Mouse (Mus musculus) naive thymus-derived CD4-positive, alpha-beta T cell, adult 5 months (primary cell): ENCODE measurements around the gene Trp53bp1. TPM values are rescaled to one million over a fixed set of nuclear protein-coding genes. Genes with fewer than 3 reads are reported as not detected.

Source experiments
- polyA plus RNA-seq: library from polyadenylated mRNA; unstranded; fragments of 100-300 nt; shearing (Covaris generic); gene quantifications from one replicate; pipeline ENCODE4 v1.2.1, GENCODE M21; 2017

The Trp53bp1 gene
- 53.6 TPM for polyA plus RNA-seq

DNA sequence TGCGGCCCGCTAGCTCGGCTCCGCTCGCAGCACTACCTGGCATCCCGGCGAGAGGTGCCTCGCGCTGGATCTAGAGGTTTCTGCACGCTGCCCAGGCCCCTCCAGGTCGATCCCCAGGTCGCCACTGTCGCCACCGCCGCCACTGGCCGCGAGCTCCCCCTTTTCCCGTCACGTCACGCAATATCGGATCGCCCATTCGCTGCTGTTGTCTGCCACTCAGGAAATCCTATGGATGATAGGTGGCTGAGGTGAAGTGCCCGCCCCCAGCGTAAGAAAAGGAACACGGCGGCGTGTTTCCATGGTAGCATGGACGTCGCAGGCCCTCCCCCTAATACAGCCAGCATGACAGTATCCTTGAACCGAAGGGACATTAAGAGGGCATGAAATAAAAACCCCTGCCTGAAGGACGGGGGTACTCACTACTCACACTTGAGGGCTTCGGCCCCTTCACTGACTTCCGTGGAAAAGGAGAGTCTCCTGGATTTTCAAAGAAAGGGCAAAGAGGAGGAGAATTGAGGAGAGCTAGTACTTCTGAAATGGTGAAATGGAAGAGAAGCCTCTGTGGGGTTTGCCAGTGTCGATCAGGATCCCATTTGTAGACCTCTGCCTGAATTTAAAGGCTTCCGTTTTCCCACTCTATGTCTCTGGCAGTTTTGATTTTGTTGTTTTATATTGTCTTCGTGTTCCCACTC is at the start of gene Trp53bp1:
Gene Trp53bp1, minus strand, starts transcription at position 172 of the 692 bp plus-strand sequence.

DNA sequence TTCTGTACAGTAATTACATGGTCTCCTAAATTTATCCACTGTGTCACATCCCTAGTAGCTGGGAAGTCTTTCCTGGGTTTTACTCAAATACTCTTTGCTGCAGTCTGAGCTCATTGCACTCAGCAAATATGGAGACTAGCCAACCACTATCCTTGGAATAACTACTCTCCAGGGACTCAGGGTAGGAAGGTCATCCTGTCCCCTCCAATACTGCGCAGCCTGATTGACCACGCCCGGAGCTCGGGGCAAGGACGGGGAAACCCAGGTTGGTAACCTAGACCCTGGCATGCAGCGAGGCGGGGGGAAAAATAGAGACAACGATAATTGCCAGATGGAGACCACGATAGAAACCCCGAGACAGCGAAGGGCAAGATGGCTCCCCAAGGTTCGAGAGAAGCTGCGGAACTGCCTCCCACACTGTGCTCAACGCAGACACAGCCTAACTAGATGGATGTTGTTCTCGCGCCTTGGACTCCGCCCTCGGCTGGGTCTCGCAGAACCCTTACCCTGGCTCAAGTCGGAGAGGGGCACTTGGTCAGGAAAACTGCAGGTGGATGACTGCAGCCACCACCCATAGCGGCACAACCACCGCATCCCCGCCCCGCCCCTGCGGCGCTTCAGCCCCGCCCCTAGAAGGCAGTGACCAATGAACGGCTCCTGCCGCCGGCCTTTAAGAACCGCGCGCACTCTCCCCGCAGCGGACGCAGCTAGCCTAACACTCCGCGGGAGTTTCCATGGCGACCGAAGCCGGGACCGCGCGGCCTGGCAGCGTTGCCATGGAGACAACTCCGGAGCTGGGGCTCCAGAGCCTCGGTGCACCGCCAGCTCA is 17.9 kb upstream of the Trp53bp1 start, which contains the start of gene Map1a:
Gene Map1a, plus strand, starts transcription at position 700 of the 829 bp plus-strand sequence.

DNA sequence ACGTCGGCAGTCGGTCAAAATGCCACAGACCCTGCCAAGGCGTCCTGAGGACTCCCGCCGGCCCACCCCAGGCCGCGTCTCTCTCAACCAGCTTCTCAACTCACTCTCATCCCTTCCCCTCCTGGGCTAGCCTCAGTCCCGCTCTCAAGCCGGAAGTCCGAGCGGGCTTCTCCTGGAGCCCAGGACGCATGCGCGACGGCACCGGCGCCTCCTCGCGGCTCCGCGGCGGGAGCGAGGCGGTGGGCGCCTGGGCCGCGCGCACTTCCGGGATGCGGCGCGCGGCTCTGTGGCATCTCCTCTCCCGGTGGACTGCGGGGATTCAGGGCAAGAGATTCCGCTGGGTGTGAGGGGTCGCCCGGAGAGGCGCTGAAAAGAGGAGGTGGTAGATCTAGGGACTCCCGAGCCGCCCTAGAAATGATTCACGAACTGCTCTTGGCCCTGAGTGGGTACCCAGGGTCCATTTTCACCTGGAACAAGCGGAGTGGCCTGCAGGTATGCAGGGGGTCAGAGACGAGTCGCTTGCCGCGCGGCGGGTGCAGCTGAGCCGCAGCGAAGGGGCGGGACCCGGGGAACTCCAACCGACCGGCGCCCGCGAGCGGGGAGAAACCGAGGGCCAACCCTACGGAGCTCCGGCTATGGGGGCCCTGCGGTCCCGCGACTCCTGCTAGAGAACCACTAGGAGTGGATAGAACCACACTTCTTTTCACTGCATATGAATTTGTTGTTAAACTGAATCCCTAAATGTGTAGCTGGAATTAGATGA is 100.0 kb downstream of the Trp53bp1 start, which contains the start of gene Zscan29:
Gene Zscan29, minus strand, starts transcription at position 146 of the 763 bp plus-strand sequence.

DNA sequence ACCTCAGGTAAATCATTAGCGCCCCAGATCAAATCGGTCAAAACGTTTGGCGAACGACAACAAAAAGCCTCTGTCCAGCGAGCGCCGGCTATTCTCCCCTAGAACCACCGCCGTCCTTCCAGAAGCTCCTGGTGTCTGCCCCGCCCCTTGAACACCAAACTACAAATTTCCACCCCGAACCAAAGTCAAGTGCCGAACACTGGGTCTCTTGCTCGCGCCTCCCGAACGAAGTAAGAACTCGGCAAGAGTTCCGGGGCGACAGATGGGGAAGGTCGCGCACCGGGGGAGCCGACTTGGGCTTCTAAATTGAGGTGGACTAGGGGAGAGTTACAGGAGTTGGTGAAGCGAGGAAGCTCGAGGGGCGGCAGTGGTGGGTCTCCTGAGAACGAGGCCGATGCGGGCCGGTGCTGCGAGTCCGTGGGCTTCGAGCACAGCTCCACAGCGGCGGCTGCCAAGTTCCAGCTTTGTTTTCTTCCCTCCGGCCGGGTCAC is 100.7 kb downstream of the Trp53bp1 start, which contains the start of gene Tubgcp4:
Gene Tubgcp4, plus strand, starts transcription at position 174 of the 491 bp plus-strand sequence.

Other genes with a start within 250 kb of the Trp53bp1 start
- not detected for gene Epb42, start 234.3 kb downstream of the Trp53bp1 start, polyA plus RNA-seq
- gene Tgm5, start 185.6 kb downstream of the Trp53bp1 start, polyA plus RNA-seq, result not detected
- gene Tgm7, start 161.6 kb downstream of the Trp53bp1 start, polyA plus RNA-seq, result not detected
- gene Adal, start 131.0 kb downstream of the Trp53bp1 start, polyA plus RNA-seq, result 13.9 TPM
- gene Lcmt2, start 130.8 kb downstream of the Trp53bp1 start, polyA plus RNA-seq, result 22.0 TPM
- 65.0 TPM for gene Tubgcp4, start 100.8 kb downstream of the Trp53bp1 start, polyA plus RNA-seq
- 25.3 TPM for gene Zscan29, start 100.3 kb downstream of the Trp53bp1 start, polyA plus RNA-seq
- 0.05 TPM for gene Map1a, start 18.2 kb upstream of the Trp53bp1 start, polyA plus RNA-seq
- 8.7 TPM for gene Ppip5k1, start 84.0 kb upstream of the Trp53bp1 start, polyA plus RNA-seq
- 0.37 TPM for gene Ckmt1, start 86.3 kb upstream of the Trp53bp1 start, polyA plus RNA-seq
- gene Strc, start 115.8 kb upstream of the Trp53bp1 start, polyA plus RNA-seq, result 0.17 TPM
- gene Pdia3, start 142.4 kb upstream of the Trp53bp1 start, polyA plus RNA-seq, result 415 TPM
- gene Catsper2, start 142.4 kb upstream of the Trp53bp1 start, polyA plus RNA-seq, result 1.5 TPM
- 0.16 TPM for gene Ell3, start 172.9 kb upstream of the Trp53bp1 start, polyA plus RNA-seq
- gene Serf2, start 177.8 kb upstream of the Trp53bp1 start, polyA plus RNA-seq, result 372 TPM
- gene Hypk, start 181.9 kb upstream of the Trp53bp1 start, polyA plus RNA-seq, result 119 TPM
- 0.98 TPM for gene Serinc4, start 185.4 kb upstream of the Trp53bp1 start, polyA plus RNA-seq
- gene Mfap1b, start 202.7 kb upstream of the Trp53bp1 start, polyA plus RNA-seq, result 134 TPM
- 36.0 TPM for gene Mfap1a, start 235.3 kb upstream of the Trp53bp1 start, polyA plus RNA-seq
- gene Wdr76, start 235.3 kb upstream of the Trp53bp1 start, polyA plus RNA-seq, result 6.1 TPM